Comparison of ENCODE assay signal across 15 mouse cellular contexts in the genomic region with DNA sequence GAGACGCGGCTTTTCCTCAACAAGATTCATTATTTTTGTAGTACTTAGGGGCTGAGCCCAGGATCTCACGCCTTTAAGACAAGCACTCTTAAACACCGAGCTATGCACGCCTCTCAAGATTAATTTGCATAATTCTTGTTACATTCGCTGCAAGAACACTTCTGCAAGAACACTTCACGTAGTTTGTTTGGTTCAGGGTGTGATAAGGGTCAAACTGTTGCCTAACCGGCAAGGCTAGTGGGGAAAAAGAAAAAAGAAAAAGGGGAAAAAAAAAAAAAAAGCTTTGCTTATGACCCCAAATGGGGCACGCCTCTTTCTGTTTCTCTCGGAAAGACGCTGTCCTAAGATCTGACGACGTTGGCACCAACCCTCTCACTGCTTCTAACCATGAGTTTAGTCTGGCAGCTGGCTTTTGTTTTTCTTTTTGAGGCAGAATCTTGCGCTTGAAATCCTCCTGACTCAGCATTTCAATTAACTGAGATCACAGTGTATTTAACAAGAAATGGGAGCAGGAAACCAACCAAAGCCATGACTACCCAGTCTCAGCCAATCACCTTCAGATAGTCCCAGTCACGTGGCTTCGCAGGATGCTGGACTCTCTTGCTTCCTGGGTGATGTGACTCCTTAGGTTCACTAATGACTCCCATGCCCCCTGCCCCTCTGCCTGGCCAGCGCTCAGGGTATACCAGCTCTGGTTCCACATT. TPM values are rescaled to one million over a fixed set of nuclear protein-coding genes. Genes with fewer than 3 reads are reported as not detected.
A peak's percentile ranks its signal among the peaks of the same experiment; 100 is the strongest.
DNase-seq lines count a peak whose midpoint lies in the region; ATAC-seq lines count a peak whose summit lies in the region.
"Had no signal": no experiment of that assay in that cellular context is flagged by ENCODE, and none has a peak within 500 bp of the region (broad histone marks: within the 10 kb centered on the region; RNA-seq: fewer than 3 reads in every experiment).

No protein-coding gene starts in this region.

- ATAC-seq in liver, embryonic 15.5 days (ENCODE audit: insufficient read depth): no peak
- no peak for ATAC-seq in kidney, embryonic 15.5 days (replicated peaks; ENCODE audit: low FRiP score)
- no peak for ATAC-seq in hindbrain, embryonic 12.5 days (ENCODE audit: low FRiP score)
- no peak for ATAC-seq in inflammation-experienced regulatory T-cells, adult 6 months

- no peaks in the 10 kb centered on the region for H3K36me3 ChIP-seq in liver, embryonic 15.5 days (replicated peaks)
- no peaks in the 10 kb centered on the region for H3K36me3 ChIP-seq in kidney, embryonic 15.5 days
- no peaks in the 10 kb centered on the region for H3K36me3 ChIP-seq in hindbrain, embryonic 12.5 days
- H3K36me3 ChIP-seq: embryonic facial prominence, embryonic 10.5 days; G1E had no signal

- no peak overlapping the region for H3K4me3 ChIP-seq in liver, embryonic 15.5 days (replicated peaks)
- H3K4me3 ChIP-seq in kidney, embryonic 15.5 days (replicated peaks): no peak overlapping the region
- no peak overlapping the region for H3K4me3 ChIP-seq in hindbrain, embryonic 12.5 days
- H3K4me3 ChIP-seq: embryonic facial prominence, embryonic 10.5 days had no signal

- no peaks in the 10 kb centered on the region for H3K4me1 ChIP-seq in liver, embryonic 15.5 days (replicated peaks)
- H3K4me1 ChIP-seq in kidney, embryonic 15.5 days: no peaks in the 10 kb centered on the region
- H3K4me1 ChIP-seq in hindbrain, embryonic 12.5 days: no peaks in the 10 kb centered on the region
- H3K4me1 ChIP-seq: embryonic facial prominence, embryonic 10.5 days had no signal

- 47% methylated on average over 17 of the region's 17 CpGs for WGBS in liver, embryonic 15.5 days (ENCODE audit: insufficient replicate concordance)
- 67% methylated on average over 17 of the region's 17 CpGs for WGBS in kidney, embryonic 15.5 days
- 66% methylated on average over 17 of the region's 17 CpGs for whole genome bisulfite sequencing in hindbrain, embryonic 12.5 days

- peaks cover 38% of the 10 kb centered on the region for H3K27me3 ChIP-seq in liver, embryonic 15.5 days
- peaks cover 8% of the 10 kb centered on the region; the same call in 1 of the 2 replicates for H3K27me3 ChIP-seq in kidney, embryonic 15.5 days
- H3K27me3 ChIP-seq in hindbrain, embryonic 12.5 days: no peaks in the 10 kb centered on the region

- intact Hi-C loops in heart, postnatal 10 days (cut with DNase I): no loop called here

- H3K9ac ChIP-seq in liver, embryonic 15.5 days: no peak overlapping the region
- H3K9ac ChIP-seq in kidney, embryonic 15.5 days: no peak overlapping the region
- H3K9ac ChIP-seq in hindbrain, embryonic 12.5 days: no peak overlapping the region

- peak; percentile 87 for DNase-seq in heart, adult 11 months
- DNase-seq in heart, postnatal 10 days: no peak
- peak; percentile 58 for DNase-seq in MEL-GATA-1-ER (ENCODE audit: extremely low read depth, low read depth)
- peak; percentile 69 for DNase-seq in lung, postnatal 25 days (ENCODE audit: low spot score)
- DNase-seq: cerebellum, postnatal 10 days; gastrocnemius, postnatal 36 days; layer of hippocampus, adult 9-11 months; midbrain, embryonic 14.5 days had no signal

- H3K9me3 ChIP-seq in liver, embryonic 15.5 days (replicated peaks): no peaks in the 10 kb centered on the region; the same call in 1 of the 2 replicates
- H3K9me3 ChIP-seq in kidney, embryonic 15.5 days (replicated peaks): no peaks in the 10 kb centered on the region
- H3K9me3 ChIP-seq in hindbrain, embryonic 12.5 days (replicated peaks): no peaks in the 10 kb centered on the region
- H3K9me3 ChIP-seq: embryonic facial prominence, embryonic 10.5 days; G1E had no signal

- H3K27ac ChIP-seq in liver, embryonic 15.5 days (replicated peaks): no peak overlapping the region
- H3K27ac ChIP-seq in kidney, embryonic 15.5 days: no peak overlapping the region
- no peak overlapping the region for H3K27ac ChIP-seq in hindbrain, embryonic 12.5 days
- H3K27ac ChIP-seq: embryonic facial prominence, embryonic 10.5 days; macrophage had no signal

- H3K4me2 ChIP-seq in liver, embryonic 15.5 days: 0 out of 2 replicates have a peak overlapping the region, but pooled peaks have one; percentile 6
- no peak overlapping the region for H3K4me2 ChIP-seq in kidney, embryonic 15.5 days
- H3K4me2 ChIP-seq in hindbrain, embryonic 12.5 days (replicated peaks): no peak overlapping the region

RNA-seq across cellular contexts. Expression of a gene that starts 11.3 kb away (rescaled TPM):
- total RNA-seq in heart, postnatal 10 days (2021): 10 to 100 TPM; 42.5 to 48.5 TPM
- 31.5 and 32.0 TPM in 2 replicates for polyA plus RNA-seq in liver, embryonic 15.5 days (2015; fragmentation: Nextera tagmentation; extraction: Ambion mirVana)
- polyA plus RNA-seq in kidney, embryonic 15.5 days (2015; fragmentation: Nextera tagmentation; extraction: Ambion mirVana): 91.3 and 93.2 TPM in 2 replicates
- polyA plus RNA-seq in hindbrain, embryonic 12.5 days (2016; fragmentation: Nextera tagmentation; extraction: Ambion mirVana): 107 TPM in 2 replicates
- polyA plus RNA-seq in inflammation-experienced regulatory T-cells, adult 6 months (2017; shearing (Covaris generic)): 10 to 100 TPM; 67.2 to 86.7 (median 75.6) TPM

Comparison
In these comparisons a context has a peak if more than half of its experiments do, and no peak if none do; other contexts are left out.
1. DNase-seq: peak in heart, adult 11 months (single experiment), MEL-GATA-1-ER (single experiment) and lung, postnatal 25 days (single experiment); none in heart, postnatal 10 days (0 of 2).